11 mouse cellular contexts compared by ENCODE assay signal in the genomic region with DNA sequence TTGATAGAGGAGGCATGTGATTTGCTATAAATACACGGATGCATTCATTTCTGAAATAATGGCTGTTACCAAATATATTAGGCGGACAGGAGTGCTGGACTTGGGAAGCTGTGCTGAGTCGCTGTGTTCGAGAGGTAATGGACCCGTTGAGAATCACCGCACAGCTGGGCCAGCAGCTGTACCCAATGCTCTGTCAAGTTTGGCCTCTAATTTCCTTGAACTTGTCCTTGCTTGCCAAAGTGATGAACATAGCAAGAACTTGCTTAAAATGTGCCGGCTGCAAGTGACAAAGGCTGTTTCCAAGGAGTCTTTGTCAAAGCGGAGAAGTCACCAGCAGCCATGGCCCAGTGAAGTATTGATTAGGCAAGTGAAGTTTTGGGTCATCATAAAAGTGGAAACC.
DNase-seq lines count a peak whose midpoint lies in the region; ATAC-seq and TF ChIP-seq lines count a peak whose summit lies in the region.
"Had no signal": no experiment of that assay in that cellular context is flagged by ENCODE, and none has a peak within 500 bp of the region (broad histone marks: within the 10 kb centered on the region; RNA-seq: fewer than 3 reads in every experiment).

No protein-coding gene starts in this region.

- H3K9me3 ChIP-seq in embryonic facial prominence, embryonic 14.5 days (ENCODE audit: control insufficient read depth, low read length), result no peaks in the 10 kb centered on the region
- no peaks in the 10 kb centered on the region for H3K9me3 ChIP-seq in liver, embryonic 12.5 days (replicated peaks)

- TF ChIP-seq CTCF in heart, adult 2 months (IDR thresholded peaks at IDR 0.05), result no peak

- no peak overlapping the region for H3K4me3 ChIP-seq in heart, adult 2 months
- no peak overlapping the region for H3K4me3 ChIP-seq in embryonic facial prominence, embryonic 14.5 days (ENCODE audit: low read depth, low read length)
- H3K4me3 ChIP-seq in liver, embryonic 12.5 days, result no peak overlapping the region

- no peak for TF ChIP-seq EP300 in heart, adult 2 months (IDR thresholded peaks at IDR 0.05; ENCODE audit: insufficient read depth, low read depth, low read length)

- intact Hi-C loops in heart, adult 2 months (cut with DNase I), result loop anchor here (2.0 to 5.0 kb wide), 4 partner anchors 23 to 118 kb away; no protein-coding TSS in a partner anchor

- H3K27me3 ChIP-seq in heart, adult 2 months (ENCODE audit: control insufficient read depth, insufficient read depth, low read length), result no peaks in the 10 kb centered on the region
- H3K27me3 ChIP-seq in embryonic facial prominence, embryonic 14.5 days (replicated peaks; ENCODE audit: control insufficient read depth, insufficient read depth, low read length), result no peaks in the 10 kb centered on the region; the same call in 1 of the 2 replicates
- H3K27me3 ChIP-seq in liver, embryonic 12.5 days (replicated peaks), result no peaks in the 10 kb centered on the region

- WGBS in heart, adult 2 months, result 45% methylated on average over 8 of the region's 8 CpGs
- 70% methylated on average over 8 of the region's 8 CpGs for WGBS in embryonic facial prominence, embryonic 14.5 days
- 75% methylated on average over 8 of the region's 8 CpGs for WGBS in liver, embryonic 12.5 days (ENCODE audit: insufficient replicate concordance)

- peaks cover 4% of the 10 kb centered on the region for H3K4me1 ChIP-seq in heart, adult 2 months (ENCODE audit: control insufficient read depth, insufficient read depth, low read length)
- H3K4me1 ChIP-seq in embryonic facial prominence, embryonic 14.5 days (ENCODE audit: control insufficient read depth, insufficient read depth, low read length), result peaks cover 10% of the 10 kb centered on the region; the same call in 1 of the 2 replicates
- no peaks in the 10 kb centered on the region for H3K4me1 ChIP-seq in liver, embryonic 12.5 days

- DNase-seq in heart, adult 2 months, result no peak
- DNase-seq in heart, adult 18-20 months, result no peak
- peak; percentile 29 to 34 for DNase-seq in kidney, postnatal 4 days
- DNase-seq in kidney, postnatal 14 days, result no peak
- DNase-seq in adrenal gland, postnatal 36 days, result peak; percentile 40 to 55
- DNase-seq in embryonic facial prominence, embryonic 14.5 days (ENCODE audit: low spot score), result no peak
- no peak for DNase-seq in cerebellum, adult 18-20 months
- DNase-seq: cerebellum, adult 9-10 months; embryo, embryonic 11 days; thymus, postnatal 25 days had no signal

- no peaks in the 10 kb centered on the region for H3K79me2 ChIP-seq in heart, adult 2 months (replicated peaks; ENCODE audit: control insufficient read depth, insufficient read depth, low read length)

- no peak overlapping the region for H3K4me2 ChIP-seq in embryonic facial prominence, embryonic 14.5 days (ENCODE audit: low read depth, low read length)
- H3K4me2 ChIP-seq in liver, embryonic 12.5 days, result no peak overlapping the region

- ATAC-seq in embryonic facial prominence, embryonic 14.5 days (ENCODE audit: low read depth), result no peak
- no peak for ATAC-seq in liver, embryonic 12.5 days

- no peaks in the 10 kb centered on the region for H3K36me3 ChIP-seq in heart, adult 2 months (ENCODE audit: control insufficient read depth, insufficient read depth, low read length)
- no peaks in the 10 kb centered on the region for H3K36me3 ChIP-seq in embryonic facial prominence, embryonic 14.5 days (ENCODE audit: control insufficient read depth, insufficient read depth, low read length)
- no peaks in the 10 kb centered on the region for H3K36me3 ChIP-seq in liver, embryonic 12.5 days

- H3K9ac ChIP-seq in heart, adult 2 months (ENCODE audit: low read depth, low read length), result no peak overlapping the region
- no peak overlapping the region for H3K9ac ChIP-seq in embryonic facial prominence, embryonic 14.5 days (ENCODE audit: low read depth, low read length)
- no peak overlapping the region for H3K9ac ChIP-seq in liver, embryonic 12.5 days

- TF ChIP-seq POLR2A in heart, adult 2 months (IDR thresholded peaks at IDR 0.05; ENCODE audit: insufficient read depth, low read depth, low read length), result no peak

- peak overlapping the region; percentile 68 for H3K27ac ChIP-seq in heart, adult 2 months
- H3K27ac ChIP-seq in embryonic facial prominence, embryonic 14.5 days (replicated peaks; ENCODE audit: low read depth, low read length), result peak overlapping the region; percentile 52; the same call in 1 of the 2 replicates
- no peak overlapping the region for H3K27ac ChIP-seq in liver, embryonic 12.5 days

Comparison
In these comparisons a context has a peak if more than half of its experiments do, and no peak if none do; other contexts are left out.
1. DNase-seq: peak in kidney, postnatal 4 days (2 of 2) and adrenal gland, postnatal 36 days (2 of 2); none in heart, adult 2 months (0 of 2), heart, adult 18-20 months (0 of 2), kidney, postnatal 14 days (single experiment), embryonic facial prominence, embryonic 14.5 days (single experiment) and cerebellum, adult 18-20 months (0 of 2).